Mouse (Mus musculus) cortical plate, adult 2 months (tissue): ENCODE data around the gene Tada1.

Experiments used
- CTCF ChIP-seq: fragments of 200-500 bp; IDR thresholded peaks from 2 replicates; pipeline ENCODE4 v1.5.1; 2011; ENCODE audit warnings: mild to moderate bottlenecking, control low read depth, low read length; ENCODE audit not compliant: insufficient read depth; ENCODE audit errors: extremely low read depth
- POLR2A ChIP-seq: fragments of 200-500 bp; IDR thresholded peaks from 2 replicates; pipeline ENCODE4 v1.6.1; 2011; ENCODE audit warnings: mild to moderate bottlenecking, low read length, control low read depth; ENCODE audit not compliant: insufficient read depth; ENCODE audit errors: extremely low read depth

DNA sequence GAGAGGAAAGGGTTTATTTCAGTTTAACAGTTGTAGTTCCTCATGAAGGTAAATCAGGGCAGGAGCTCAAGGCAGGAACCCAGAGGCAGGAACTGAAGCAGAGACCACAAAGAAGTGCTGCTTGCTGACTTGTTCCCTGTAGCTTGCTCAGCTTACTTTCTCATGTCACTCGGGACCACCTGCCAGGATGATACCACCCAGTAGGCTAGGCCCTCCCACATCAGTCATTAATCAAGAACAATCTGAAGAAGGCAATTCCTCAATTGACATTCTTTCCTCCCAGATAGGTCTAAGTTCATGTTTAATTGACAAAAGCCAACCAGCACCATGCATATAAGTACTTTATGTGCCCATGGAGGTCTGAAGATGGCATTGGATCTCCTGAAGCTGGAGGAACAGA is 32.6 kb downstream of the Tada1 start:
- TF ChIP-seq CTCF (no peak), POLR2A (no peak)
